Mouse (Mus musculus): ENCODE results near the gene Nipbl. TPM values are rescaled to one million over a fixed set of nuclear protein-coding genes. Genes with fewer than 3 reads are reported as not detected.

Nipbl gene
- polyA plus RNA-seq, 1 experiment, result 14.6 TPM

DNA sequence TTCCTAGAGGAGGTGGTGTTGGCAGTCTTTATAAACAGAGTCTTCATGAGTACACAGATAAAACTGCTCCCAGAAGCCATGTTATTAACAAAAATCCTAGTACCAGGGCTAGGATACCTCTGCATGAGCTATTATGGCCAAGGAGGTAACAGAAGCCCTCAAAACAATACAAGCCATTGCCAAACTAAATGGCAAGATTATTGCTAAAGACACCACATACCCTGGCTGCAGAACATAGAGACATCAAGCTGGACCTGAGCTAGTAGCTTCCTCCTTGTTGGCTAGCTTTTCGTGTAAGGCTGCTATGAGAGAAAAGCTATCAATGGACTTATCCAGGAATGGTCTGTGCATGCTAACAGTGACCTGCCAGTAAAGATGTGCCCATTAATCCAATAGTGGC is 32.4 kb downstream of the Nipbl start:
- WGBS, result 43% methylated on average over 1 of the region's 1 CpGs

DNA sequence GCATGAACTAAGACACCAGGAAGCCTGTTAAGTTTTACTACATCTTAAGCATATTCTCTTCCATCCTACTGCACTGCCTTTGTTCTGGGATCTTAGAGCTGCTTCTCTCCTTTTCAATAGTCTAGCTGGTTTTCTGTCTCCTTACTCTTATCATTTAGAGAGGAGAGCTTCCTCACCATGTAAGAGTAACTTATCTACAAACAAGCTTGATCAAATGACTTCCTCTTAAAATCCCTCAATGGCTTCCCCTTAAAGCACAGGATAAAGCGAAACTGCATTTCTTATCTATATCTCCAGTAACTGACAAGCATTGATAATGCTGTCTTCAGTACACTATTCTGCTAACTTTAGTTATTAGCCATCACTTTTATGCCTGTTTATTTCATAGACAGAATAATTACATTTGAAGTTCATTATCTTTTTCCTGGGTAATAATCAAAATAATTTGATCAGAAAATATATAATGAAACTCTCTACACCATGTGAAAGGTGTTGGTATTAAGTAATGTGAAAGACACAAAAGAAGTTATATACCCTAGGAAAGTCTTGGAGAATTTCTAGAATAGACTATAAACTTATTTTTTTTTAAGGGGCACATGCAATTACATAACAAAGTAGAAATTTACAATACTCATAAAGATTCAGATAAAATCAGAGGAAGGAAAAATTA is 33.0 kb downstream of the Nipbl start:
- no peak for TF ChIP-seq POLR2A (IDR thresholded peaks at IDR 0.05; ENCODE audit: borderline replicate concordance, insufficient read depth, low read length)
- TF ChIP-seq CTCF (IDR thresholded peaks at IDR 0.05; ENCODE audit: borderline replicate concordance, insufficient read depth, low read depth, low read length), result no peak
- 97% methylated on average over 1 of the region's 1 CpGs for WGBS
- no peak overlapping the region for H3K27ac ChIP-seq (ENCODE audit: insufficient read depth, low read length)
- no peak overlapping the region for H3K4me3 ChIP-seq (replicated peaks; ENCODE audit: insufficient read depth, low read depth, low read length)
- no peak for DNase-seq
- H3K4me1 ChIP-seq (ENCODE audit: control insufficient read depth, insufficient read depth, low read length), result no peaks in the 10 kb centered on the region
- no peaks in the 10 kb centered on the region for H3K27me3 ChIP-seq (ENCODE audit: control insufficient read depth, insufficient read depth, low read length)

More for the DNA sequence above, 32.4 kb downstream of the Nipbl start:
- H3K27me3 ChIP-seq (ENCODE audit: control insufficient read depth, insufficient read depth, low read length), result no peaks in the 10 kb centered on the region
- TF ChIP-seq POLR2A (IDR thresholded peaks at IDR 0.05; ENCODE audit: borderline replicate concordance, insufficient read depth, low read length), result no peak
- no peak for TF ChIP-seq CTCF (IDR thresholded peaks at IDR 0.05; ENCODE audit: borderline replicate concordance, insufficient read depth, low read depth, low read length)
- DNase-seq, result no peak
- H3K4me3 ChIP-seq (replicated peaks; ENCODE audit: insufficient read depth, low read depth, low read length), result no peak overlapping the region
- peaks cover under 1% of the 10 kb centered on the region; the same call in 1 of the 2 replicates for H3K4me1 ChIP-seq (ENCODE audit: control insufficient read depth, insufficient read depth, low read length)
- no peak overlapping the region for H3K27ac ChIP-seq (ENCODE audit: insufficient read depth, low read length)

DNA sequence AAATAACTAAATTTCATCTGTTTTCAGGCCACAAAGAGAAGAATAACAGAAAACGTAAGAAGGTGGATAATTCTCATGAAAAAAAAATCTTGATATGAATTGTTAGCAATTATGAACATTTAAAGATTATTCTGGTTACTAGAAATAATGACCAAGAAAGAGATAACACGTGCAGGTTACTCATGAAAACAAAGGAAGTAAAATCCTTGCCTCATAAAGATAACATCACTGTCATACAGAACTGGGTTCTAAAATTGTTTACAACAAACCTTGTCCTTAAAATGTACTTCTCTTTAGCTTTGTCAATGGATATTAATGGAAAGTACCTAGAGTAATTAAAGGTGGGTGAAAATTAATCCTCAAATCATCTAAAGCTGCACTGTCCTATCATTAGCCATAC is 37.2 kb downstream of the Nipbl start:
- no peak overlapping the region for H3K27ac ChIP-seq (ENCODE audit: insufficient read depth, low read length)
- no peaks in the 10 kb centered on the region for H3K27me3 ChIP-seq (ENCODE audit: control insufficient read depth, insufficient read depth, low read length)
- no peaks in the 10 kb centered on the region for H3K4me1 ChIP-seq (ENCODE audit: control insufficient read depth, insufficient read depth, low read length)
- no peak for TF ChIP-seq POLR2A (IDR thresholded peaks at IDR 0.05; ENCODE audit: borderline replicate concordance, insufficient read depth, low read length)
- no peak for TF ChIP-seq CTCF (IDR thresholded peaks at IDR 0.05; ENCODE audit: borderline replicate concordance, insufficient read depth, low read depth, low read length)
- H3K4me3 ChIP-seq (replicated peaks; ENCODE audit: insufficient read depth, low read depth, low read length), result no peak overlapping the region
- WGBS, result 89% methylated on average over 2 of the region's 2 CpGs
- DNase-seq, result no peak

DNA sequence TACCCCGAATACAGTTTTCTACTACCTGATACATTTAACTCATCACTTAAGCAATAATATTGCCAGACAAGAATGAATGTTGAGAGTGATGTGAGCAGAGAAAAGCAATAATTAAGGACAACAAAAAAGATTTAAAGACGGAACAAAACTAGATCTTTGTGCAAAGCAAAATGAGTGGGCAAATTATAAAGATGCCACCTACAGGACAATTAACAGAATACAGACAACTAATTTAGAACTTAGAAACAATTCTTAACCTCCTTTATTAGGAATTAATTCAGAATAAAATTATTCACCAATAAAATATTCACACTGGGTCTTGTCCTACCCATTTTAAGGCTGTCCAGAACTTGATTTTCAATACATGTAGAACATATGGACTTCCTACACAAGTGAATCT is 38.0 kb downstream of the Nipbl start:
- Histone ChIP-seq H3K27me3 (ENCODE audit: control insufficient read depth, insufficient read depth, low read length) (no peaks in the 10 kb centered on the region), H3K4me3 (replicated peaks; ENCODE audit: insufficient read depth, low read depth, low read length) (no peak overlapping the region), H3K4me1 (ENCODE audit: control insufficient read depth, insufficient read depth, low read length) (no peaks in the 10 kb centered on the region), H3K27ac (ENCODE audit: insufficient read depth, low read length) (no peak overlapping the region)
- DNase-seq, result no peak
- 86% methylated on average over 2 of the region's 2 CpGs for WGBS
- TF ChIP-seq CTCF (IDR thresholded peaks at IDR 0.05; ENCODE audit: borderline replicate concordance, insufficient read depth, low read depth, low read length) (no peak), POLR2A (IDR thresholded peaks at IDR 0.05; ENCODE audit: borderline replicate concordance, insufficient read depth, low read length) (no peak)

DNA sequence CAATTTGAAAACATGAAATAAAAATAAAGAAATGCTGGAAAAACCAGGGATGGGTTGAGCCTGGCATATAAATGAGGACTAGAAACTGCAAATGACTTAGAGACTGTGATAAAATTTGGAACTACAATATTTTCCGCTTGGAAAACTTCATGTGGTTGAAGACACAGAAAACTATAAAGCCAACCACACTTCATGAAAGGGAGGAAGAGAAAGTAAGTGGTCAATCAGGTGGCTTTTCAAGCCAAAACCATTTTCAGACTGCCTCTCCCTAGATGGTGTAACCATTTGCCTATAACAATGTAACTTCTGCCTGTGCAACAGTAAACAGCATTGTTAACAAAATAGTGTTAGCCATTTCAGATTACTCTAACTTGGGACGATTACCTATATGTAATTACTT is 41.7 kb downstream of the Nipbl start:
- TF ChIP-seq CTCF (IDR thresholded peaks at IDR 0.05; ENCODE audit: borderline replicate concordance, insufficient read depth, low read depth, low read length) (no peak), POLR2A (IDR thresholded peaks at IDR 0.05; ENCODE audit: borderline replicate concordance, insufficient read depth, low read length) (no peak)
- Histone ChIP-seq H3K4me1 (ENCODE audit: control insufficient read depth, insufficient read depth, low read length) (no peaks in the 10 kb centered on the region), H3K27ac (ENCODE audit: insufficient read depth, low read length) (no peak overlapping the region), H3K4me3 (replicated peaks; ENCODE audit: insufficient read depth, low read depth, low read length) (no peak overlapping the region), H3K27me3 (ENCODE audit: control insufficient read depth, insufficient read depth, low read length) (no peaks in the 10 kb centered on the region)
- no peak for DNase-seq
- 95% methylated on average over 2 of the region's 2 CpGs for WGBS

DNA sequence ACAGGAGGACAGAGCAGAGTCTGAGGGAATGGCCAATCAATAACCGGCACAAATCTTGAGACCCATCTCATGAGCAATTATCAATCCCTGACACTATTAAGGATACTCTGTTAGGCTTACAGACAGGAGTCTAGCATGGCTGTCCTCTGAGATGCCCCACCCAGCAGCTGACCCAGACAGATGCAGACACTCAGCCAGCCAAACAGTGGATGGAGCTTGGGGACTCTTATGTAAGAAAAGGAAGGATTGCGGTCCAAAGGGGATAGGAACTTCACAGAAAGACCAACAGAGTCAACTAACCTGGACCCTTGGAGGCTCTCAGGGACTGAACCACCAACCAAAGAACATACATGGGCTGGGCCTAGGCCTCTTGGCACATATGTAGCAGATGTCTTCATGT is 42.7 kb downstream of the Nipbl start:
- Histone ChIP-seq H3K27ac (ENCODE audit: insufficient read depth, low read length) (no peak overlapping the region), H3K4me3 (replicated peaks; ENCODE audit: insufficient read depth, low read depth, low read length) (no peak overlapping the region), H3K27me3 (ENCODE audit: control insufficient read depth, insufficient read depth, low read length) (no peaks in the 10 kb centered on the region), H3K4me1 (ENCODE audit: control insufficient read depth, insufficient read depth, low read length) (no peaks in the 10 kb centered on the region)
- 93% methylated on average over 2 of the region's 2 CpGs for WGBS
- DNase-seq, result no peak
- TF ChIP-seq POLR2A (IDR thresholded peaks at IDR 0.05; ENCODE audit: borderline replicate concordance, insufficient read depth, low read length) (no peak), CTCF (IDR thresholded peaks at IDR 0.05; ENCODE audit: borderline replicate concordance, insufficient read depth, low read depth, low read length) (no peak)

DNA sequence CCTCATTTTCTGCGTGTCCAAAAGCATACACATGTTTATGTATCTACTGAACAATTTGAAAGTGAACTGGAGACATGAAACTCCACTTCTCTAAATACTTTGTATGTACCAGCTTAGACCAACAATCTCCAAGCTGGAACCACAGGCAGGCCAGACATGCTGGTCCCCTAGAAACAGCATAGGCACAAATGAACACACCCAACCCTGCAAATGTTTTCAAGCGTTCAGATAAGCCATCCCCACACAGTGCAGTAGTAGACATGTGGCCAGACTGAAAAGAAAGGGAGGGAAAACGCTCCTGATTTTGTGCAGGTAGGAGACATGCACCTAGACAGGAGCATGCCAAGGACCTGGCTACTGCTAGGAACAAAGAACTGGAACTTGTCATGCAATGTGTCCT is 52.5 kb downstream of the Nipbl start:
- WGBS, result 77% methylated on average over 3 of the region's 3 CpGs
- Histone ChIP-seq H3K27me3 (ENCODE audit: control insufficient read depth, insufficient read depth, low read length) (no peaks in the 10 kb centered on the region), H3K4me3 (replicated peaks; ENCODE audit: insufficient read depth, low read depth, low read length) (no peak overlapping the region), H3K4me1 (ENCODE audit: control insufficient read depth, insufficient read depth, low read length) (no peaks in the 10 kb centered on the region), H3K27ac (ENCODE audit: insufficient read depth, low read length) (no peak overlapping the region)
- TF ChIP-seq CTCF (IDR thresholded peaks at IDR 0.05; ENCODE audit: borderline replicate concordance, insufficient read depth, low read depth, low read length) (no peak), POLR2A (IDR thresholded peaks at IDR 0.05; ENCODE audit: borderline replicate concordance, insufficient read depth, low read length) (no peak)
- DNase-seq, result no peak

DNA sequence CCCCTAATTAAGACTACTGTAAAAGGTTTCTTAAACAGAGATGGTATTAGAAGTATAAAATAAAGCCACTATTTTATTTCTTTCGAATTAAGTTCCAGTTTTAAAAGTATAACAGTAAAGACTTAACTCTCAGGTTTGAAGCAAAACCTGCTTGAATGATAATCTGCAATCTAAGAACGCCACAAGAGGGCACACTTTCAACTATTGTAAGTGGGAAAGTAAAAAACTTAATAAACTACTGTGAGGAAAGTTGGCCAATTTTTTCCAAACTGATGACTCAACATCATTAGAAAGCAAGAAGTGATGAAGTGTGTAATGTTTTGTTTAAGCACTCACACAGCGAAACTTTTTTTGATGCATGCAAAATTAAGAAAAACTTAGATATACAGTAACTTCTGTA is 62.0 kb downstream of the Nipbl start:
- no peak for TF ChIP-seq POLR2A (IDR thresholded peaks at IDR 0.05; ENCODE audit: borderline replicate concordance, insufficient read depth, low read length)
- no peak for TF ChIP-seq CTCF (IDR thresholded peaks at IDR 0.05; ENCODE audit: borderline replicate concordance, insufficient read depth, low read depth, low read length)
- WGBS, result 53% methylated on average over 3 of the region's 3 CpGs
- peak in 1 of 2 experiments; percentile 18 for DNase-seq

More for the DNA sequence above, 62.0 kb downstream of the Nipbl start:
- no peak overlapping the region for H3K4me3 ChIP-seq (replicated peaks; ENCODE audit: insufficient read depth, low read depth, low read length)
- no peaks in the 10 kb centered on the region for H3K27me3 ChIP-seq (ENCODE audit: control insufficient read depth, insufficient read depth, low read length)
- no peak overlapping the region for H3K27ac ChIP-seq (ENCODE audit: insufficient read depth, low read length)
- no peaks in the 10 kb centered on the region for H3K4me1 ChIP-seq (ENCODE audit: control insufficient read depth, insufficient read depth, low read length)

Measured in cerebellum, adult 2 months (tissue).